Mouse (Mus musculus): ENCODE results near the gene Olfml3. TPM values are rescaled to one million over a fixed set of nuclear protein-coding genes. Genes with fewer than 3 reads are reported as not detected.

The Olfml3 gene
- total RNA-seq, 2 experiments from 2014 or later = 3.2 to 3.7 TPM

GRCm38 (mm10) chr3:103712196-103712595 is 25.6 kb downstream of the Olfml3 start:
- no peak for DNase-seq (ENCODE audit: low spot score)

GRCm38 (mm10) chr3:103709470-103710040 is 28.2 kb downstream of the Olfml3 start:
- DNase-seq (ENCODE audit: low spot score) = no peak

- no peak for DNase-seq (ENCODE audit: low spot score)
These were observed 32.4 kb downstream of the Olfml3 start for GRCm38 (mm10) chr3:103705426-103705825.

- DNase-seq (ENCODE audit: low spot score) = no peak
These were observed 33.1 kb downstream of the Olfml3 start for GRCm38 (mm10) chr3:103704661-103705060.

GRCm38 (mm10) chr3:103696388-103696925 is 41.3 kb downstream of the Olfml3 start:
- DNase-seq (ENCODE audit: low spot score) = no peak

- no peak for DNase-seq (ENCODE audit: low spot score)
These were observed 42.2 kb downstream of the Olfml3 start for GRCm38 (mm10) chr3:103695556-103695955.

- peak; percentile 45 for DNase-seq (ENCODE audit: low spot score)
These were observed 47.3 kb downstream of the Olfml3 start for GRCm38 (mm10) chr3:103690506-103690905.

GRCm38 (mm10) chr3:103689043-103689442 is 48.8 kb downstream of the Olfml3 start:
- no peak for DNase-seq (ENCODE audit: low spot score)

GRCm38 (mm10) chr3:103683966-103684319 is 53.9 kb downstream of the Olfml3 start:
- DNase-seq (ENCODE audit: low spot score) = no peak

- DNase-seq (ENCODE audit: low spot score) = no peak
These were observed 54.4 kb downstream of the Olfml3 start for GRCm38 (mm10) chr3:103683234-103683965.

- DNase-seq (ENCODE audit: low spot score) = no peak
These were observed 55.3 kb downstream of the Olfml3 start for GRCm38 (mm10) chr3:103682473-103682872.

GRCm38 (mm10) chr3:103678811-103679210 is 59.0 kb downstream of the Olfml3 start:
- DNase-seq (ENCODE audit: low spot score) = no peak

- no peak for DNase-seq (ENCODE audit: low spot score)
These were observed 65.1 kb downstream of the Olfml3 start for GRCm38 (mm10) chr3:103672716-103673115.

Other genes starting within 250 kb of the Olfml3 start
- gene Syt6, start 162.8 kb downstream of the Olfml3 start, total RNA-seq (2021) = not detected
- 1 to 10 TPM in 1 of 2 experiments, under 1 TPM in 1; 0.26 to 4.5 TPM for gene Atg4a-ps, start 91.9 kb downstream of the Olfml3 start, total RNA-seq (2021)
- not detected for gene Gm10964, start 1.4 kb upstream of the Olfml3 start, total RNA-seq (2021)
- gene Hipk1, start 53.6 kb upstream of the Olfml3 start, total RNA-seq (2021) = 10 to 100 TPM; 63.0 to 64.5 TPM
- gene Dclre1b, start 71.4 kb upstream of the Olfml3 start, total RNA-seq (2021) = 1 to 10 TPM; 4.3 to 5.5 TPM
- 1 to 10 TPM; 9.1 to 9.7 TPM for gene Ap4b1, start 71.5 kb upstream of the Olfml3 start, total RNA-seq (2021)
- gene Gm43064, start 71.6 kb upstream of the Olfml3 start, total RNA-seq (2021) = under 1 TPM in 1 of 2 experiments, not detected in 1; 0.14 TPM
- gene Bcl2l15, start 94.6 kb upstream of the Olfml3 start, total RNA-seq (2021) = under 1 TPM in 1 of 2 experiments, not detected in 1; 0.55 TPM
- under 1 TPM; 0.17 to 0.25 TPM for gene Ptpn22, start 121.8 kb upstream of the Olfml3 start, total RNA-seq (2021)
- gene Rsbn1, start 176.1 kb upstream of the Olfml3 start, total RNA-seq (2021) = 1 to 10 TPM; 6.9 to 7.9 TPM
- gene Phtf1, start 230.1 kb upstream of the Olfml3 start, total RNA-seq (2021) = 1 to 10 TPM; 3.8 to 4.1 TPM